Mouse (Mus musculus) right cerebral cortex, postnatal 14 days (tissue): ENCODE data around the gene Grwd1.
A peak's percentile ranks its signal among the peaks of the same experiment; 100 is the strongest.

ENCODE experiments used
- DNase-seq: peaks from one replicate; pipeline ENCODE4 v3.0.0; 2022

Gene Grwd1

DNA sequence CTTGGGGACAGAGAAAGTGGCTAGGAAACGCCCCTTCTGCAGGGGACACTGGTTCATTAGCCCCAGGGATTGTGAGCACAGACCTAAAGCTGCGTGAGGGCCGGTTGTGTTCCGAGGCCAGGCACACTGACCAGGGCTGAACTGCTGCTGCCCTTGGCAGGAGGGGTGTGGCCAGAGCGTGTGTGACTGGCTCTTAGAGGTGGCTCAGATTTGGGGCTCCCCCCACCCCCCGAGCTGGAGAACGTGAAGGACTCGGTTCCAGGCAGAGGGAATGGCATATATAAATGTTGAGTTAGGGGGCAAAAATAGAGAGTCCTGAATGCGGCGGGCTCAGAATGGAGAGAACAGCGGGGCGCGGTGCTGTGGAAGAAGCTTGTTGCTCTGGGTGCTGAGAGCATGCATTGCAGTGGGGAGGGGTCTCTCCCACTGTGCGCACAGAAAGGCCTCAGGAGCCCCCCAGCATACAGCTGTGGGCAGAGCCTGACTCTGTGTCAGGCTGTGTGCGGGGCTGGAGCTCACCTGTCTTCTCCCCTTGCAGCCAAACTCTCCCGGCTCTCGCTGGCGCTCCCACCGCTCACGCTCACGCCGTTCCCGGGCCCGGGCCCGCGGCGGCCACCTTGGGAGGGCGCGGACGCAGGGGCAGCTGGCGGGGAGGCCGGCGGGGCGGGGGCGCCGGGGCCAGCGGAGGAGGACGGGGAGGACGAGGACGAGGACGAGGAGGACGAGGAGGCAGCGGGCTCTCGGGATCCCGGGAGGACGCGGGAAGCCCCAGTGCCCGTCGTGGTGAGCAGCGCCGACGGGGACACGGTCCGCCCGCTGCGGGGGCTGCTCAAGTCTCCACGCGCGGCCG lies 32.9 kb downstream of the Grwd1 start:
- no peak for DNase-seq

DNA sequence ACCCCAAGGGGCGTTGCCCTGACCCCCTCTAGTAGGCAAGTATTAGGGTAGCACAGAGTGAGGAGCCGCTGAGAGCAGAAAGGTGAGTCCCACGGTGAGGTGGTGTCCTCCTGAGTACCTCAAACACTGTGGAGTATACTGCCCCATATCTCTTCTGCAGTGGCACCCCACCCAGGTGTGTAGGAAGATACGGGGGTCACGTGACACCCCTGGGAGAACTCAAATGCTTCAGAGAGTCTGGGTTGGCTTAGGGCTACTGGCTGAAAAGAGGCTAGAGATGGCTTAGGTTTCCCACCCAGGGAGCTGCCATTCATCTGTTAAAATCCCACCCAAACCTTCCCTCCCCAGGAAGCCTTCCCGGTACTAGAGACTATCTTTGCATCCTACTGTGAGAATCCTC lies 33.8 kb downstream of the Grwd1 start:
- DNase-seq = no peak

GRCm38 (mm10) chr7:45794971-45795370 lies 35.8 kb downstream of the Grwd1 start:
- no peak for DNase-seq

- DNase-seq = no peak
These were observed 36.7 kb downstream of the Grwd1 start for GRCm38 (mm10) chr7:45793969-45794585.

GRCm38 (mm10) chr7:45793240-45793639 lies 37.5 kb downstream of the Grwd1 start:
- no peak for DNase-seq

- no peak for DNase-seq
These were observed 38.8 kb downstream of the Grwd1 start for GRCm38 (mm10) chr7:45791756-45792490.

DNA sequence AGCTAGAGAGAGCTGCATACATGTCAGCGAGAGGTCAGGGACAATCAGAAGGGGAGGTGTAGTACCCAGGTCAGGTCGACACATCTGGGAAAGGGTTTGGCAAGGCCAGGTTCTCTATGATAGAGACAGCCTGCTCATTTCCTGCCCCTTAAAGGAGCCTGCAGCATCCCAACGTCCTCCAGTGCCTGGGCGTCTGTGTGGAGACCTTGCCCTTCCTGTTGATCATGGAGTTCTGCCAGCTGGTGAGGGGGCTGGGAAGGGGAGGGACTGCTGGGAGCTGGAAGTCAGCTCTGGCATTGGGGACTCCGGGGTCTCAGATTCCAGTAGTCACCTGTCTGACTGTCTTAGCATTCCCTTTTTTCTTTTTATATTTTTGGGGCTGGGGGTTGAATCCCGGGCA lies 40.0 kb downstream of the Grwd1 start:
- DNase-seq = no peak

DNA sequence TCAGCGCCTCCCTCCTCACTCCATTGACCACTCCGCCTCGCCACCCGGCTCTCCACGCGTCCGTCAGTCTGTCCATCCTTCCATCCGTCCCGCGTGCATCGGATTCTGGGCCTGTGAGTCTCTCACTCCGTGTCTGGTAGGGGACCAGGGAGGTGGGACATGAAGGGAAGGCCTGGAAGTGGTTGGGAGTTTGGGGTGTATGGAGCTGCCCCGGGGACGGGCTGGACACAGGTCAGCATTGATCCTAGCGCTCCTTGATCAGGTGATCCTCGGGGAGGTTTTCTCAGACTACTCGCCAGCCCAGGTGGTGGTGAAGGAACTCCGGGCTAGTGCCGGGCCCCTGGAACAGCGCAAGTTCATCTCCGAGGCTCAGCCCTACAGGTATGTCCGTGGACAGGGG lies 43.1 kb downstream of the Grwd1 start:
- no peak for DNase-seq

DNA sequence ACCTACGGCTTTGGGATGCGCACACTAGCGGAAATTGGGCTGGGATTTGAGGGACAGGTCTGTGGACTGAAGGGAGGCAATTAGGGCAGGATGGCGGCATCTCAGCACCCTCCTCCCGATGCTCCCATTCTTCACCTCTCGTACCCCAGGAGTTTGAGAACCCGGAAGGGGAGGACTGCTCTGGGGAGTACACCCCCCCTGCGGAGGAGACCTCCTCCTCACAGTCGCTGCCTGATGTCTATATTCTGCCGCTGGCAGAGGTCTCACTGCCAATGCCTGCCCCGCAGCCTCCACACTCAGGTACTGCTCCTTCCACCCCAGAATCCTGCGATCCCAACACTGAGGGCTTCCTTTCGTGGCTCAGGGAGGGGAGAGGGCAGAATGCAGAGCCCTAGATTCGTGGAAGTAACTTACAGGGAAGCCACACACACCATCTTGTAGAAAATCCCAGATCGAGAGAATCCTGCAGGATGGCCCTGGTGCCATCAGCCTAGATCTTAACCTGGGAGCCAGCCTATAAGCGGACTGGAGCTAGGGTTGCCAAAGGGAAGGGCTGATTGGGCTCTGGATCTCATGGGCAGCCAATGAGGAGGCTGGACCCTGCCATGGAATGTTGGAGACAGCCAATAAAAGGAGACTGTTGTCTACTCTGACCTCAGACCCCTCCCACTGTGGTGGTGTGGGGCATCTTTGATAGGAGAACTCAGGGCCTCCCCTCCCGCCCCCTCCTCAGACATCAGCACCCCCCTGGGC lies 43.9 kb downstream of the Grwd1 start:
- DNase-seq = no peak

GRCm38 (mm10) chr7:45786136-45786578 lies 44.6 kb downstream of the Grwd1 start:
- no peak for DNase-seq

GRCm38 (mm10) chr7:45785388-45786135 lies 45.2 kb downstream of the Grwd1 start:
- DNase-seq = peak; percentile 59

DNA sequence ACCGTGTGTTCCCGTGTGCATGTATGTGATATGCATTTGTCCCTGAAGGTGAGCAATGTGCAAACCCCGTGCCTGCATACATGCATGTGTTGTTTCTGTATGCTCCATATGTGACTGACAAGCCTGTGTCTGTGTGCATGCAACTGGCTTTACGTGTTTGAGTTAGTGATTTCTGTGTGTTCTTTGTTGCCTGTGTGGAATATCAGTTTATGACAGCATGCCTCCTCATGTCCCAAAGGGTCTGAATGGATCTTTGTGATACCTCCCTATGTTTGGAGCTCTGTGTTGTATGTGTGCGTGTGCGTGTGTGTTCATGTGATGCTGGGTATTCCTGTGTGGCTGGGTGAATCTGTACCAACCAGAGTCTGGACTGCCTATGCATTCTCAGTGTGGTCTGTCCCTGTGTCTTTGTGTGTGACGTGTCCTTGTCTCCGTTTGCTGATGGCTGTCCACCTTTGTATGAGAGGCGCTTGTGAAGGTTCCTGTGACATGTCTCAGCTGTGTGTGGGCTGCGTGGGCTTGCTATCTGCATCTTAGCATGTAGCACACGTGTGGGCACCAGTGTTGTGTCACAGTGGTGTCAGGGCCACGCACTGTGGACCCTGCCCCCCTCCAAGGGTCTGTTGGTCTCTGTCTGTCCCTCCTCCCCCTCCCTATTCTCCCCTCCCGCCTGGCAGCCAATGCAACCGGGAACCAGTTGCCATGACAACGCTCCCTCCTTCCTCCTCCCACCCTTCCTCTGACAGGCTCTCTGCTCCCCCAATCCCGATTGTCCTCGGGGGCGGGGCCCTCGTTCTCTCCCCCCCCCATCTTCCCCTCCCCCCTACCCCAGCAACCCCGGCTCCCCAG lies 46.0 kb downstream of the Grwd1 start, which contains the start of gene Sult2b1:
Sult2b1 (minus strand) TSS at position 146 of the 849 bp plus-strand sequence.
- peak; percentile 94 for DNase-seq

- DNase-seq = peak; percentile 76
These were observed 47.1 kb downstream of the Grwd1 start, which contains the start of gene Lmtk3 for GRCm38 (mm10) chr7:45783511-45784091. Gene Lmtk3, plus strand, starts transcription at chr7:45783738.

- DNase-seq = no peak
These were observed 48.5 kb downstream of the Grwd1 start for GRCm38 (mm10) chr7:45782271-45782670.

GRCm38 (mm10) chr7:45779081-45779641 lies 51.6 kb downstream of the Grwd1 start:
- DNase-seq = peak; percentile 16

DNA sequence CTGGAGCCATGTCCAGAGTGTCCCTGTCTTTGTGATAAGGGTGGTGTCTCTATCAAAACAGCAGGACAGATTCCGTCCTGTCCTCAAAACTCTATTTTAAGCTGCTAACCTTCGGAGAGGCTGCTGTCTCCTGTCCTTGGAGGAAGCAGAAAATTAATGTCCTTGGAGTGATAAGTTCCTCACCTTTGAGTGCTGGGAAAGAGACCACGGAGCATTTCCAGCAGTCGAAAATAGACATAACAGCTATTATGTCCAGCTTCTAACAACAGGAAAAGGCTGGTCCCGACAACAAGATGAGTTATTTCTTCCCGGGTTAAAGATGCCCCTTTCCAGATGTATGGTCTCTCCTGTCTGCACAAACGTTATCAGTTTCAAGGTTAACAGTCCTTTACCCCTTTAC lies 55.5 kb downstream of the Grwd1 start:
- DNase-seq = no peak
